Comparison of ENCODE assay signal across 25 mouse cellular contexts in the genomic region with DNA sequence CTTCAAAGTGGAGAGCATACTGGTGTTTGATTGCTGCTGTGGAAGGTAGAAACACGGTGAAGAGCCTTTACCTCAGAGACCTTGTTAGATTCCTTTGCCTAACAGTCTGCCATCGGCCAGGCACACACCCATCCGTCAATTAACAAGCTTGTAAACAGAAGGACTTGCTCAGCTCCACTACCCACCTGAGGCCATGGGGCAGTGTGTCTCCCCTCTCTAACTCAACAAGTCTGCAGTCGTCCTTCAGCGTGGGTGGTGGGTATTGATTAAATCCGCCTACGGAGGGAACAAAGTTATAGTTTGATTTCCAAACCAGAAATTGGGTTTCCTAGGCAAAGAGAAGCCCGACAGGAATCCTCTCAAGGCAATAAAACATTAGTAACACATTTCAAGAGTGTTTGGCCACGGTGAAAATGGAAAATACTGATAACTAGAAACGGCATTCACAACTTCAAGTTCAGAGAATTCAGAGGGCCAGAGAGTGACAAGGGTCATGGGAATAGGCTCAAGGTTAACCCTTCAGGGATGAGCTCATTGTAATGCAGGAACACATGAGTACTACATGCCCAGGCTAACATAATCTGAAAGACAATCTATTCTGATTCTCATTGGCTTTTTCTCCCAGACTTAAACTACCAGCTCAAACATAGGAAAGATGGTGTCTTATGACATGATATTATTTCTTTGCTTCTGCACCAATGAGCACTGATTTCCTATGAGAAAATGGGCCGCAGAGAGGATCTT.
"Had no signal": no experiment of that assay in that cellular context is flagged by ENCODE, and none has a peak within 500 bp of the region (broad histone marks: within the 10 kb centered on the region; RNA-seq: fewer than 3 reads in every experiment).

No protein-coding gene starts in this region.

- H3K9me3 ChIP-seq: heart, embryonic 13.5 days; heart, embryonic 15.5 days; hindbrain, embryonic 10.5 days; hindbrain, embryonic 12.5 days; intestine, embryonic 15.5 days; limb, embryonic 13.5 days; limb, embryonic 15.5 days had no signal

- DNase-seq: gastrocnemius, postnatal 14 days; gastrocnemius, postnatal 36 days; heart, adult 11 months; heart, adult 2 months; heart, postnatal 14 days; heart, postnatal 4 days; kidney, adult 18-20 months; kidney, adult 8-10 months; kidney, postnatal 10 days; kidney, postnatal 25 days; kidney, postnatal 4 days had no signal

- ATAC-seq: hindbrain, embryonic 16.5 days; inflammation-experienced regulatory T-cells, adult 6 months; intestine, embryonic 15.5 days; intestine, postnatal 0 days had no signal

- H3K27ac ChIP-seq: heart, adult 2 months; heart, embryonic 13.5 days; heart, embryonic 15.5 days; hindbrain, embryonic 10.5 days; hindbrain, embryonic 12.5 days; hindbrain, embryonic 14.5 days; intestine, embryonic 15.5 days; layer of hippocampus, adult 2 months; left cerebral cortex, adult 2 months; limb, embryonic 13.5 days; limb, embryonic 15.5 days had no signal

- H3K4me2 ChIP-seq: heart, embryonic 11.5 days; heart, embryonic 13.5 days; heart, embryonic 15.5 days; hindbrain, embryonic 12.5 days; hindbrain, embryonic 14.5 days; intestine, embryonic 15.5 days; limb, embryonic 13.5 days; limb, embryonic 15.5 days had no signal

- H3K36me3 ChIP-seq: heart, embryonic 13.5 days; heart, embryonic 15.5 days; hindbrain, embryonic 10.5 days; hindbrain, embryonic 12.5 days; intestine, embryonic 15.5 days; limb, embryonic 13.5 days; limb, embryonic 15.5 days had no signal

- H3K9ac ChIP-seq: heart, embryonic 13.5 days; heart, embryonic 15.5 days; hindbrain, embryonic 12.5 days; hindbrain, embryonic 14.5 days; intestine, embryonic 15.5 days; limb, embryonic 13.5 days; limb, embryonic 15.5 days had no signal

- H3K4me3 ChIP-seq: heart, adult 2 months; heart, embryonic 13.5 days; heart, embryonic 15.5 days; hindbrain, embryonic 10.5 days; hindbrain, embryonic 12.5 days; intestine, embryonic 15.5 days; layer of hippocampus, adult 2 months; left cerebral cortex, adult 2 months; limb, embryonic 13.5 days; limb, embryonic 15.5 days had no signal

- H3K27me3 ChIP-seq: heart, embryonic 13.5 days; heart, embryonic 15.5 days; hindbrain, embryonic 12.5 days; intestine, embryonic 15.5 days; limb, embryonic 13.5 days; limb, embryonic 15.5 days had no signal

- H3K4me1 ChIP-seq: hindbrain, embryonic 10.5 days; hindbrain, embryonic 12.5 days; intestine, embryonic 15.5 days; limb, embryonic 13.5 days; limb, embryonic 15.5 days had no signal
